Mouse (Mus musculus) C2C12 (cell line): ENCODE data around the gene Gss. TPM values are rescaled to one million over a fixed set of nuclear protein-coding genes. Genes with fewer than 3 reads are reported as not detected.

ENCODE experiments used
- H3K27me3 ChIP-seq: one replicate; pipeline ENCODE4 v1.6.1; 2011; ENCODE audit not compliant: control insufficient read depth, insufficient read depth, insufficient read length
- H3K36me3 ChIP-seq: one replicate; pipeline ENCODE4 v1.6.1; 2011; ENCODE audit not compliant: control insufficient read depth, insufficient read depth
- H3K4me3 ChIP-seq: one replicate; pipeline ENCODE4 v1.5.1; 2011; ENCODE audit warnings: mild to moderate bottlenecking, control low read depth; ENCODE audit not compliant: poor library complexity, insufficient read depth, severe bottlenecking
- H3K79me2 ChIP-seq: one replicate; pipeline ENCODE4 v1.6.1; 2011; ENCODE audit not compliant: control insufficient read depth, insufficient read depth
- H3K79me3 ChIP-seq: one replicate; pipeline ENCODE4 v1.6.1; 2011; ENCODE audit warnings: low read depth, control low read depth
- H3ac ChIP-seq: one replicate; pipeline ENCODE3; 2011; ENCODE audit warnings: low read depth; ENCODE audit not compliant: control insufficient read depth, insufficient read length
- CEBPB ChIP-seq: IDR thresholded peaks from one replicate; pipeline ENCODE4 v1.6.1; 2011; ENCODE audit warnings: low read depth, mild to moderate bottlenecking, control low read depth, moderate library complexity
- CTCF ChIP-seq: IDR thresholded peaks from one replicate; pipeline ENCODE4 v1.5.1; 2011; ENCODE audit not compliant: control insufficient read depth, insufficient read depth, insufficient read length
- FOSL1 ChIP-seq: IDR thresholded peaks from one replicate; pipeline ENCODE4 v1.8.0; 2011; ENCODE audit warnings: mild to moderate bottlenecking, low read length; ENCODE audit not compliant: poor library complexity, insufficient read depth, severe bottlenecking
- MAX ChIP-seq: IDR thresholded peaks from one replicate; pipeline ENCODE4 v1.6.1; 2011; ENCODE audit warnings: mild to moderate bottlenecking, control low read depth
- MYOD1 ChIP-seq: IDR thresholded peaks from one replicate; pipeline ENCODE4 v1.6.1; 2011; ENCODE audit warnings: low read depth; ENCODE audit not compliant: control insufficient read depth, insufficient read length
- MYOG ChIP-seq: IDR thresholded peaks from one replicate; pipeline ENCODE4 v1.6.1; 2011; ENCODE audit not compliant: control insufficient read depth, insufficient read length; ENCODE audit errors: extremely low read depth
- USF1 ChIP-seq: IDR thresholded peaks from one replicate; pipeline ENCODE4 v1.6.1; 2011; ENCODE audit warnings: low read depth, mild to moderate bottlenecking, control low read depth, moderate library complexity
- polyA plus RNA-seq: library from polyadenylated mRNA; unstranded; fragments of >200 nt; fragmentation: generic; extraction: Trizol; gene quantifications from one replicate; pipeline ENCODE4 v1.2.1, GENCODE M21; 2012; ENCODE audit warnings: missing spikeins

Gss gene
- polyA plus RNA-seq, 1 experiment: 39.4 TPM

- Histone ChIP-seq H3K79me3 (no peaks in the 10 kb centered on the region), H3ac (no peak overlapping the region), H3K4me3 (no peak overlapping the region), H3K79me2 (no peaks in the 10 kb centered on the region), H3K27me3 (no peaks in the 10 kb centered on the region), H3K36me3 (peaks cover 38% of the 10 kb centered on the region)
- TF ChIP-seq CEBPB (no peak), FOSL1 (no peak), CTCF (no peak), MAX (no peak), USF1 (no peak), MYOD1 (no peak), MYOG (no peak)
These were observed 24.9 kb downstream of the Gss start for GRCm38 (mm10) chr2:155567751-155568150.

DNA sequence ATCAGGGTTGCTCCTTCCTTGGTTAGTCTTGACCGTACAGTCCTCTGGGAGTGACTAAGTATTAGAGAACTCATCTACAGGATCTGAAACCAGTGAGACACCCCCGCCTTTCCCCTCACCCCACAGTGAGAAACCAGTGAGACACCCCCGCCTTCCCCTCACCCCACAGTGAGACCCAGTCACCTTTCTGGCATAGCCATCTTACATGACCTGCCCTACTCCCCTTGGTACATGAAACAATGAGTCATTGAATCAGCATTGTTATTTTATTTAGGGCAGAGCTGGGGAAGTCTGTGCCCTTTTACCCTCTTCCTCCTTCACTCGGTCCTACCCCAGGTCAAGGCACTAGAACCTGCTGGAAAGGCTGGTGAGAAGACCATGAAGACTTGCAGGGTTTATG lies 29.7 kb downstream of the Gss start:
- H3K36me3 ChIP-seq: peaks cover 25% of the 10 kb centered on the region
- H3K79me2 ChIP-seq: no peaks in the 10 kb centered on the region
- no peak overlapping the region for H3ac ChIP-seq
- no peaks in the 10 kb centered on the region for H3K27me3 ChIP-seq
- no peak overlapping the region for H3K4me3 ChIP-seq
- no peaks in the 10 kb centered on the region for H3K79me3 ChIP-seq
- no peak for TF ChIP-seq MAX
- no peak for TF ChIP-seq CTCF
- TF ChIP-seq CEBPB: no peak
- no peak for TF ChIP-seq MYOG
- TF ChIP-seq USF1: no peak
- no peak for TF ChIP-seq FOSL1
- no peak for TF ChIP-seq MYOD1

- no peaks in the 10 kb centered on the region for H3K27me3 ChIP-seq
- TF ChIP-seq USF1: no peak
- no peak for TF ChIP-seq MYOG
- TF ChIP-seq CEBPB: no peak
- TF ChIP-seq FOSL1: no peak
- TF ChIP-seq MYOD1: no peak
- no peak for TF ChIP-seq CTCF
- TF ChIP-seq MAX: no peak
- peaks cover 25% of the 10 kb centered on the region for H3K36me3 ChIP-seq
- H3ac ChIP-seq: no peak overlapping the region
- H3K79me2 ChIP-seq: no peaks in the 10 kb centered on the region
- no peaks in the 10 kb centered on the region for H3K79me3 ChIP-seq
- H3K4me3 ChIP-seq: no peak overlapping the region
These were observed 30.4 kb downstream of the Gss start for GRCm38 (mm10) chr2:155562209-155562608.

GRCm38 (mm10) chr2:155554426-155554985 lies 38.1 kb downstream of the Gss start:
- no peak overlapping the region for H3ac ChIP-seq
- TF ChIP-seq USF1 (no peak), FOSL1 (no peak)

DNA sequence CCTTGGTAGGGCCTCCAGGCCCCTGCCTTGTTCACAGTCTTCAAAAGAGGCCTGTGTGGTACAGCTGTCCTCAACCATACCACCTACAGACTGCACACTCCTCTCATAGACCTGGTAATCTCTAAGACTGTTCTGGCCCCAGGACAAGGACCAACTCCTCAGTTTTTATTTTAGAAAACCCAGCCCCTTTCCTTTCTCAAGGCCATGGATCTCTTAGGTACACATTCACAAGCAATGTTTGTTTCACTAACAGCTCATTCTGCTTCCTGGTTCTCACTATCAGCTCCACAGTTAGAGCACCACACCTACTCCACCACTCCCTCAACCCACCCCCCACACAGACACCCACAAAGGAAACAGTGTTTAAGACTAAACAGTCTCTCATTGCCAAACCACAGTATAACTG lies 39.7 kb downstream of the Gss start:
- Histone ChIP-seq H3K4me3 (no peak overlapping the region), H3K27me3 (no peaks in the 10 kb centered on the region), H3K79me2 (no peaks in the 10 kb centered on the region), H3K36me3 (no peaks in the 10 kb centered on the region), H3ac (no peak overlapping the region), H3K79me3 (no peaks in the 10 kb centered on the region)
- no peak for TF ChIP-seq MYOD1
- no peak for TF ChIP-seq MYOG
- TF ChIP-seq MAX: no peak
- no peak for TF ChIP-seq FOSL1
- no peak for TF ChIP-seq CTCF
- no peak for TF ChIP-seq USF1
- no peak for TF ChIP-seq CEBPB

More at GRCm38 (mm10) chr2:155554426-155554985, 38.1 kb downstream of the Gss start:
- Histone ChIP-seq H3K36me3 (no peaks in the 10 kb centered on the region), H3K79me3 (no peaks in the 10 kb centered on the region), H3K79me2 (no peaks in the 10 kb centered on the region), H3K4me3 (no peak overlapping the region), H3K27me3 (no peaks in the 10 kb centered on the region)

DNA sequence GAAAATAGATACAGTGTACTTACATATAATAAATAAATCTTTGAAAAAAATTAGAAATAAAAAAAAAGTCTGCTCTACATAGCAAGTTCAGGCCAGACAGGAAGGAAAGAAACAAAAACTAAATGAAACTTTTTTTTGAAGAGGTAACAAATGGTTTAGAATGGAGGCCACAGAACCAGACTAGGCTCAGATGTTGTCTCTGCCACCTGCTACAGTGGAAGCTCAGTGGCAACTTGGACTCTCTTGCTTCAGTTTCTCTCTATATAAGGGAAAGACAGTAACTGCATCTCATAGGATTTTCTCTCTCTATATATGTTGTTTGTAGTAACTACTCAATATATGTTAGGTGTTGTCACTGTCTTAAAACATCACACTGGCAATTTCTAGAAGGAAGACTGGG lies 40.3 kb downstream of the Gss start:
- Histone ChIP-seq H3ac (no peak overlapping the region), H3K79me3 (no peaks in the 10 kb centered on the region), H3K79me2 (no peaks in the 10 kb centered on the region), H3K36me3 (no peaks in the 10 kb centered on the region), H3K27me3 (no peaks in the 10 kb centered on the region), H3K4me3 (no peak overlapping the region)
- TF ChIP-seq FOSL1 (no peak), MAX (no peak), CTCF (no peak), USF1 (no peak), MYOG (no peak), MYOD1 (no peak), CEBPB (no peak)
